Mouse (Mus musculus): ENCODE measurements around the gene St6galnac3. TPM values are rescaled to one million over a fixed set of nuclear protein-coding genes. Genes with fewer than 3 reads are reported as not detected.

The St6galnac3 gene
- polyA plus RNA-seq, 1 experiment from 2014 or later = 25.6 TPM

- ATAC-seq (ENCODE audit: low read depth) = no peak
- H3K9me3 ChIP-seq (ENCODE audit: control insufficient read depth, low read length) = no peaks in the 10 kb centered on the region
- no peak overlapping the region for H3K4me3 ChIP-seq (ENCODE audit: low read depth, low read length)
- WGBS = 77% methylated on average over 4 of the region's 4 CpGs
- no peak overlapping the region for H3K27ac ChIP-seq (ENCODE audit: low read depth, low read length)
- H3K4me1 ChIP-seq (ENCODE audit: control insufficient read depth, insufficient read depth, low read length) = no peaks in the 10 kb centered on the region
- H3K27me3 ChIP-seq (ENCODE audit: control insufficient read depth, insufficient read depth, low read length) = no peaks in the 10 kb centered on the region
- H3K36me3 ChIP-seq (ENCODE audit: control insufficient read depth, insufficient read depth, low read length) = no peaks in the 10 kb centered on the region
- no peak overlapping the region for H3K4me2 ChIP-seq (ENCODE audit: low read depth, low read length)
- H3K9ac ChIP-seq (replicated peaks; ENCODE audit: low read depth, low read length) = no peak overlapping the region
These were observed 188.7 kb downstream of the St6galnac3 start for GRCm38 (mm10) chr3:153536260-153536659.

- Histone ChIP-seq H3K4me3 (ENCODE audit: low read depth, low read length) (no peak overlapping the region), H3K4me2 (ENCODE audit: low read depth, low read length) (no peak overlapping the region), H3K36me3 (ENCODE audit: control insufficient read depth, insufficient read depth, low read length) (no peaks in the 10 kb centered on the region), H3K27me3 (ENCODE audit: control insufficient read depth, insufficient read depth, low read length) (no peaks in the 10 kb centered on the region), H3K9me3 (ENCODE audit: control insufficient read depth, low read length) (no peaks in the 10 kb centered on the region), H3K9ac (replicated peaks; ENCODE audit: low read depth, low read length) (no peak overlapping the region), H3K4me1 (ENCODE audit: control insufficient read depth, insufficient read depth, low read length) (no peaks in the 10 kb centered on the region), H3K27ac (ENCODE audit: low read depth, low read length) (no peak overlapping the region)
- no peak for ATAC-seq (ENCODE audit: low read depth)
- WGBS = 73% methylated on average over 6 of the region's 6 CpGs
These were observed 195.8 kb downstream of the St6galnac3 start for GRCm38 (mm10) chr3:153529174-153529573.

GRCm38 (mm10) chr3:153525151-153525768 is 199.7 kb downstream of the St6galnac3 start:
- Histone ChIP-seq H3K4me1 (ENCODE audit: control insufficient read depth, insufficient read depth, low read length) (no peaks in the 10 kb centered on the region), H3K4me3 (ENCODE audit: low read depth, low read length) (no peak overlapping the region), H3K27ac (ENCODE audit: low read depth, low read length) (no peak overlapping the region), H3K4me2 (ENCODE audit: low read depth, low read length) (no peak overlapping the region), H3K9me3 (ENCODE audit: control insufficient read depth, low read length) (no peaks in the 10 kb centered on the region), H3K27me3 (ENCODE audit: control insufficient read depth, insufficient read depth, low read length) (no peaks in the 10 kb centered on the region), H3K36me3 (ENCODE audit: control insufficient read depth, insufficient read depth, low read length) (no peaks in the 10 kb centered on the region), H3K9ac (replicated peaks; ENCODE audit: low read depth, low read length) (no peak overlapping the region)
- no peak for ATAC-seq (ENCODE audit: low read depth)
- 41% methylated on average over 6 of the region's 6 CpGs for WGBS

- H3K27ac ChIP-seq (ENCODE audit: low read depth, low read length) = no peak overlapping the region
- 82% methylated on average over 7 of the region's 7 CpGs for WGBS
- no peaks in the 10 kb centered on the region for H3K27me3 ChIP-seq (ENCODE audit: control insufficient read depth, insufficient read depth, low read length)
- no peak overlapping the region for H3K9ac ChIP-seq (replicated peaks; ENCODE audit: low read depth, low read length)
- H3K9me3 ChIP-seq (ENCODE audit: control insufficient read depth, low read length) = no peaks in the 10 kb centered on the region
- H3K4me3 ChIP-seq (ENCODE audit: low read depth, low read length) = no peak overlapping the region
- no peak for ATAC-seq (ENCODE audit: low read depth)
- H3K36me3 ChIP-seq (ENCODE audit: control insufficient read depth, insufficient read depth, low read length) = no peaks in the 10 kb centered on the region
- no peaks in the 10 kb centered on the region for H3K4me1 ChIP-seq (ENCODE audit: control insufficient read depth, insufficient read depth, low read length)
- no peak overlapping the region for H3K4me2 ChIP-seq (ENCODE audit: low read depth, low read length)
These were observed 208.1 kb downstream of the St6galnac3 start for GRCm38 (mm10) chr3:153516848-153517247.

- H3K36me3 ChIP-seq (ENCODE audit: control insufficient read depth, insufficient read depth, low read length) = no peaks in the 10 kb centered on the region
- H3K27me3 ChIP-seq (ENCODE audit: control insufficient read depth, insufficient read depth, low read length) = no peaks in the 10 kb centered on the region
- no peaks in the 10 kb centered on the region for H3K9me3 ChIP-seq (ENCODE audit: control insufficient read depth, low read length)
- ATAC-seq (ENCODE audit: low read depth) = no peak
- H3K4me2 ChIP-seq (ENCODE audit: low read depth, low read length) = no peak overlapping the region
- no peak overlapping the region for H3K27ac ChIP-seq (ENCODE audit: low read depth, low read length)
- 67% methylated on average over 6 of the region's 6 CpGs for WGBS
- H3K4me3 ChIP-seq (ENCODE audit: low read depth, low read length) = no peak overlapping the region
- no peak overlapping the region for H3K9ac ChIP-seq (replicated peaks; ENCODE audit: low read depth, low read length)
- 0 out of 2 replicates have a peak, but pooled peaks cover 3% of the 10 kb centered on the region for H3K4me1 ChIP-seq (ENCODE audit: control insufficient read depth, insufficient read depth, low read length)
These were observed 211.4 kb downstream of the St6galnac3 start for GRCm38 (mm10) chr3:153513501-153514060.

- 0 out of 2 replicates have a peak, but pooled peaks cover 3% of the 10 kb centered on the region for H3K4me1 ChIP-seq (ENCODE audit: control insufficient read depth, insufficient read depth, low read length)
- H3K4me3 ChIP-seq (ENCODE audit: low read depth, low read length) = no peak overlapping the region
- no peaks in the 10 kb centered on the region for H3K27me3 ChIP-seq (ENCODE audit: control insufficient read depth, insufficient read depth, low read length)
- WGBS = 80% methylated on average over 6 of the region's 6 CpGs
- H3K9ac ChIP-seq (replicated peaks; ENCODE audit: low read depth, low read length) = no peak overlapping the region
- no peaks in the 10 kb centered on the region for H3K9me3 ChIP-seq (ENCODE audit: control insufficient read depth, low read length)
- H3K4me2 ChIP-seq (ENCODE audit: low read depth, low read length) = no peak overlapping the region
- H3K36me3 ChIP-seq (ENCODE audit: control insufficient read depth, insufficient read depth, low read length) = no peaks in the 10 kb centered on the region
- ATAC-seq (ENCODE audit: low read depth) = no peak
- no peak overlapping the region for H3K27ac ChIP-seq (ENCODE audit: low read depth, low read length)
These were observed 212.4 kb downstream of the St6galnac3 start for GRCm38 (mm10) chr3:153512545-153512944.

- no peak for ATAC-seq (ENCODE audit: low read depth)
- H3K9ac ChIP-seq (replicated peaks; ENCODE audit: low read depth, low read length) = no peak overlapping the region
- no peaks in the 10 kb centered on the region for H3K27me3 ChIP-seq (ENCODE audit: control insufficient read depth, insufficient read depth, low read length)
These were observed 213.8 kb downstream of the St6galnac3 start for GRCm38 (mm10) chr3:153511151-153511580.

GRCm38 (mm10) chr3:153510048-153510630 is 214.8 kb downstream of the St6galnac3 start:
- no peak for ATAC-seq (ENCODE audit: low read depth)
- Histone ChIP-seq H3K4me1 (ENCODE audit: control insufficient read depth, insufficient read depth, low read length) (0 out of 2 replicates have a peak, but pooled peaks cover 3% of the 10 kb centered on the region), H3K9me3 (ENCODE audit: control insufficient read depth, low read length) (no peaks in the 10 kb centered on the region), H3K4me2 (ENCODE audit: low read depth, low read length) (no peak overlapping the region), H3K36me3 (ENCODE audit: control insufficient read depth, insufficient read depth, low read length) (no peaks in the 10 kb centered on the region), H3K27ac (ENCODE audit: low read depth, low read length) (no peak overlapping the region), H3K4me3 (ENCODE audit: low read depth, low read length) (no peak overlapping the region), H3K27me3 (ENCODE audit: control insufficient read depth, insufficient read depth, low read length) (no peaks in the 10 kb centered on the region), H3K9ac (replicated peaks; ENCODE audit: low read depth, low read length) (no peak overlapping the region)
- 84% methylated on average over 9 of the region's 9 CpGs for WGBS

More at GRCm38 (mm10) chr3:153511151-153511580, 213.8 kb downstream of the St6galnac3 start:
- H3K4me2 ChIP-seq (ENCODE audit: low read depth, low read length) = no peak overlapping the region
- WGBS = 62% methylated on average over 7 of the region's 7 CpGs
- H3K4me1 ChIP-seq (ENCODE audit: control insufficient read depth, insufficient read depth, low read length) = 0 out of 2 replicates have a peak, but pooled peaks cover 3% of the 10 kb centered on the region
- H3K4me3 ChIP-seq (ENCODE audit: low read depth, low read length) = no peak overlapping the region
- no peak overlapping the region for H3K27ac ChIP-seq (ENCODE audit: low read depth, low read length)
- no peaks in the 10 kb centered on the region for H3K36me3 ChIP-seq (ENCODE audit: control insufficient read depth, insufficient read depth, low read length)
- no peaks in the 10 kb centered on the region for H3K9me3 ChIP-seq (ENCODE audit: control insufficient read depth, low read length)

- 0 out of 2 replicates have a peak, but pooled peaks cover 3% of the 10 kb centered on the region for H3K4me1 ChIP-seq (ENCODE audit: control insufficient read depth, insufficient read depth, low read length)
- no peak overlapping the region for H3K4me3 ChIP-seq (ENCODE audit: low read depth, low read length)
- no peaks in the 10 kb centered on the region for H3K36me3 ChIP-seq (ENCODE audit: control insufficient read depth, insufficient read depth, low read length)
- H3K9me3 ChIP-seq (ENCODE audit: control insufficient read depth, low read length) = no peaks in the 10 kb centered on the region
- no peaks in the 10 kb centered on the region for H3K27me3 ChIP-seq (ENCODE audit: control insufficient read depth, insufficient read depth, low read length)
- WGBS = 37% methylated on average over 4 of the region's 4 CpGs
- H3K4me2 ChIP-seq (ENCODE audit: low read depth, low read length) = no peak overlapping the region
- H3K27ac ChIP-seq (ENCODE audit: low read depth, low read length) = no peak overlapping the region
- no peak overlapping the region for H3K9ac ChIP-seq (replicated peaks; ENCODE audit: low read depth, low read length)
- ATAC-seq (ENCODE audit: low read depth) = 0 out of 2 replicates have a peak, but pooled peaks have one; percentile 28
These were observed 215.3 kb downstream of the St6galnac3 start for GRCm38 (mm10) chr3:153509643-153510042.

Data from neural tube, embryonic 14.5 days (tissue).